Mouse (Mus musculus): ENCODE data around the gene Gm10842. TPM values are rescaled to one million over a fixed set of nuclear protein-coding genes. Genes with fewer than 3 reads are reported as not detected.

Gm10842 gene
- total and polyA plus RNA-seq, 3 experiments = not detected

Other genes with a start within 250 kb of the Gm10842 start
- 2.1 and 3.0 TPM in 2 replicates for gene Efcab3, start 83.3 kb upstream of the Gm10842 start, total RNA-seq (2012; rRNA removed)
- 5.9 and 6.5 TPM in 2 replicates for gene Efcab3, start 83.3 kb upstream of the Gm10842 start, total RNA-seq (2014; rRNA removed)
- gene Efcab3, start 83.3 kb upstream of the Gm10842 start, polyA plus RNA-seq (2012; ENCODE audit: insufficient read length, low read depth) = 12.2 and 12.5 TPM in 2 replicates
- gene Mettl2, start 20.5 kb upstream of the Gm10842 start, total RNA-seq (2012; rRNA removed) = 58.4 and 66.1 TPM in 2 replicates
- 112 and 118 TPM in 2 replicates for gene Mettl2, start 20.5 kb upstream of the Gm10842 start, total RNA-seq (2014; rRNA removed)
- 94.6 and 102 TPM in 2 replicates for gene Mettl2, start 20.5 kb upstream of the Gm10842 start, polyA plus RNA-seq (2012; ENCODE audit: insufficient read length, low read depth)
- gene Tlk2, start 31.9 kb downstream of the Gm10842 start, total RNA-seq (2012; rRNA removed) = 71.8 and 78.0 TPM in 2 replicates
- 90.6 and 96.5 TPM in 2 replicates for gene Tlk2, start 31.9 kb downstream of the Gm10842 start, total RNA-seq (2014; rRNA removed)
- 85.1 and 103 TPM in 2 replicates for gene Tlk2, start 31.9 kb downstream of the Gm10842 start, polyA plus RNA-seq (2012; ENCODE audit: insufficient read length, low read depth)
- gene Mrc2, start 145.8 kb downstream of the Gm10842 start, total RNA-seq (2012; rRNA removed) = under 0.01 and 0.25 TPM in 2 replicates
- gene Mrc2, start 145.8 kb downstream of the Gm10842 start, total RNA-seq (2014; rRNA removed) = 0.04 and 0.09 TPM in 2 replicates
- gene Mrc2, start 145.8 kb downstream of the Gm10842 start, polyA plus RNA-seq (2012; ENCODE audit: insufficient read length, low read depth) = 0.10 and 0.19 TPM in 2 replicates

Measured in CH12.LX (cell line).